Mouse (Mus musculus) lung, postnatal 0 days (tissue): Measurements from ENCODE around the gene Tmem263. TPM values are rescaled to one million over a fixed set of nuclear protein-coding genes. Genes with fewer than 3 reads are reported as not detected.

Source experiments
- ATAC-seq: fragments of 200-750 bp; cut with Nextera tagmentation; 2 replicates; pipeline ENCODE4 v1.8.0; 2017; ENCODE audit warnings: moderate library complexity
- DNase-seq: peaks from one replicate; pipeline ENCODE4 v3.0.0-alpha.2; 2016; ENCODE audit warnings: low spot score
- H3K27ac ChIP-seq: fragments of 300-500 bp; sonication (generic); 2 replicates; pipeline ENCODE4 v1.5.1; 2014; ENCODE audit warnings: antibody characterized with exemption, mild to moderate bottlenecking, low read length, mixed read lengths
- H3K27me3 ChIP-seq: fragments of 300-500 bp; sonication (generic); replicated peaks from 2 replicates; pipeline ENCODE4 v1.6.1; 2014; ENCODE audit warnings: low read length, mixed read lengths; ENCODE audit not compliant: insufficient read depth
- H3K36me3 ChIP-seq: fragments of 300-500 bp; sonication (generic); 2 replicates; pipeline ENCODE4 v1.6.1; 2014; ENCODE audit warnings: low read length, mixed read lengths; ENCODE audit not compliant: insufficient read depth
- H3K4me1 ChIP-seq: fragments of 300-500 bp; sonication (generic); 2 replicates; pipeline ENCODE4 v1.6.1; 2014; ENCODE audit warnings: antibody characterized with exemption, low read depth, low read length, mixed read lengths; ENCODE audit not compliant: insufficient read depth
- H3K4me2 ChIP-seq: fragments of 300-500 bp; sonication (generic); replicated peaks from 2 replicates; pipeline ENCODE4 v1.6.1; 2014; ENCODE audit warnings: low read depth, mild to moderate bottlenecking, low read length, moderate library complexity, mixed read lengths
- H3K4me3 ChIP-seq: fragments of 300-500 bp; sonication (generic); 2 replicates; pipeline ENCODE4 v1.5.1; 2014; ENCODE audit warnings: low read depth, low read length
- H3K9ac ChIP-seq: fragments of 300-500 bp; sonication (generic); replicated peaks from 2 replicates; pipeline ENCODE4 v1.6.1; 2014; ENCODE audit warnings: low read depth, mild to moderate bottlenecking
- H3K9me3 ChIP-seq: fragments of 300-500 bp; sonication (generic); 2 replicates; pipeline ENCODE4 v1.6.1; 2016; ENCODE audit warnings: low read length, mixed read lengths
- CTCF ChIP-seq: IDR thresholded peaks from 2 replicates; pipeline ENCODE4 v1.5.1; 2016; ENCODE audit warnings: antibody characterized with exemption, mild to moderate bottlenecking
- EP300 ChIP-seq: IDR thresholded peaks from 2 replicates; pipeline ENCODE4 v1.6.1; 2016; ENCODE audit warnings: antibody characterized with exemption, mild to moderate bottlenecking, control low read depth
- WGBS: fragments of 180-500 bp; shearing (Covaris S2); extraction: QIAGEN DNeasy Blood & Tissue Kit; methylation state at CpG from one replicate; pipeline ENCODE4 v1.1.7; 2014; 5-methylcytosine and 5-hydroxymethylcytosine counted together
- polyA plus RNA-seq: library from polyadenylated mRNA; unstranded; fragments of >200 nt; fragmentation: Nextera tagmentation; extraction: Ambion mirVana; gene quantifications from 2 replicates; pipeline ENCODE4 v1.2.1, GENCODE M21; 2015

Gene Tmem263
- polyA plus RNA-seq, 1 experiment from 2014 or later, result 30.3 TPM

DNA sequence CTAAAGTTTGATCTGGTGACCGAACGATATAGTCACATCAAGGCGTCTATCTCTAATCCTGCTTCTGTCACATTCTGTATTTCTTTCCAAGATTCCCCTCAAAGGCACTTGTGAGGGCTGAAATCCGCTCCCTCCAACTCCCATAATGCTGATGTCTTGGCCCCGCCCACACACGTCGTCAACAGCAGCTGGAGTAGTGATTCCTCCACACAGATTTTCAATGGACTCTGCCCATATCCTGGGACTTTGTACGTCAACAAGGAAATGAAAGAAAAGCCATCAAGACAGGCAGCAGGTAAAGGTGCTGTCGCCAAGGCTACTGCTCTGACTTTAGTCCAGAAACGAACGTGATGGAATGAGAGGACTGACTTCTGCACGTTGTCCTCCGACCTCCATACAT is 22.8 kb downstream of the Tmem263 start:
- TF ChIP-seq EP300 (no peak), CTCF (no peak)
- no peak overlapping the region for H3K9ac ChIP-seq
- peaks cover 11% of the 10 kb centered on the region; the same call in 1 of the 2 replicates for H3K4me1 ChIP-seq
- ATAC-seq (no peak), DNase-seq (no peak)
- no peak overlapping the region for H3K4me2 ChIP-seq
- H3K4me3 ChIP-seq, result no peak overlapping the region
- 0 out of 2 replicates have a peak, but pooled peaks cover 4% of the 10 kb centered on the region for H3K36me3 ChIP-seq
- H3K27me3 ChIP-seq, result no peaks in the 10 kb centered on the region
- H3K27ac ChIP-seq, result no peak overlapping the region
- no peaks in the 10 kb centered on the region for H3K9me3 ChIP-seq
- WGBS, result 79% methylated on average over 13 of the region's 13 CpGs

DNA sequence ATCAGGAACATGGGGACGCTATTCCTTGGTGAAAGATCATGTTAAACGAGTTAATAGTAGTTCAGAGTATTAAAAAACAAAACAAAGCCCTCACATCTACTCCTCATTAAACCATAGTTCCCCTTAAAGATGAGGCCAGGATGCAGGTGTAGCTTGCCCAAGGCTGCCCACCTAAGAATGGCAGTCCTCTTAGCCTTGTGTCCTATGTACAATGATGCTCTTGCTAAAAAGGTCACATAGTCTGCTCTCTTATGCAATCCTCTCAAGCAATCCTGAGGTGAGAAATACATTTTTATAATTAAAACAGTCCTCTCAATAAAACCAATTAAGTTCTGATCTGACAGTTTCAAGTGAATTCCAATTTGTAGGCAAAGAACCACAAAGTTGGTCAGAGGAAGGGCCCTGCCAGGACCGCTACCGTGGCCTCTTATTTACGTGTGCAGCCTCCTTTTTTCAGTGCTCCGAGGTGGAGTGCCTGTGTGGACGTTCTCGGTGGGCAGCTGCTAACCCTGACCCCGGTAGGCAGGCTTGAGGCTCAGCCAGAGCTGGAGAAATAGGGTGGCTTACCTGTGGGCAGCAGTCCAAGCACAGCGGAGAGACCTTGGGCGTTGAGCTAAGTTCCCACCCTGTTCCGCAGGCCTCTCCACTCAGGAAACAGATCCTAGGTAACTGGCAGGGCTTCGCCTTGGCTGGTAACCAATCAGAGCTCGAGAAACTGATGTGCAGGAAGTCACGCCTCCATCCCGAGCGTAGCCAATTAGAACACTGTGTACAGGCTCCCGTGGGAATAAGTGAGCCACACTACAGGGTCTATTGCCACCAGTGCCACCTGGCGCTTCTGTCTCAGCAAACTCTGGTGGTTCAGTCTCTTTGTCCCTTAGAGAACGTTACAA is 25.2 kb downstream of the Tmem263 start, which contains the start of gene Mterf2:
Gene Mterf2 (minus strand): TSS at position 633 of the 893 bp plus-strand sequence.
- Histone ChIP-seq H3K9me3 (no peaks in the 10 kb centered on the region), H3K27me3 (no peaks in the 10 kb centered on the region), H3K4me3 (peak within 1 kb of the TSS; percentile 60), H3K36me3 (no peaks in the 10 kb centered on the region; the same call in 1 of the 2 replicates), H3K27ac (no peak within 1 kb of the TSS), H3K4me1 (peaks cover 11% of the 10 kb centered on the region; the same call in 1 of the 2 replicates), H3K4me2 (peak within 1 kb of the TSS; percentile 68), H3K9ac (peak within 1 kb of the TSS; percentile 39; the same call in 1 of the 2 replicates)
- no peak for TF ChIP-seq EP300
- peak; percentile 61 for TF ChIP-seq CTCF
- 7% methylated on average over 20 of the region's 20 CpGs for WGBS
- peak; percentile 100 for ATAC-seq
- peak; percentile 99 for DNase-seq

DNA sequence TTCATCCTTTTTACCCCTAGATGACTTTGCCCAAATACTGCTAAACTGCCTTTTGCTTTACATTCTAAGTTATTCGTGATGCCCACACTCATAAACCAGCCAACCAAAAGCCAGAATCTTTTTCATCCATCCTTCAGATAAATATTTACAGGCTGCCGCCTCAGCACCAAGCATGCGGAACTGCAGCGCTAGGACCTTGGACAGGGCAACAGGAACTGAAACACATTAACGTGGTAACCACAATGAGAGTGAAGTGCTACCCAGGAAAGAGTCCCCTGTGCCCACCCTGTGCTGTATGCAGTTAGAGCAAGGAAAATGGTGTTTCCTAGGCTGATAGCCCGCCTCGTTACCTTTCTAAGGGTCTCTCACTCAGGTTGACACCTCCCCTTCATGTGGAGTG is 26.0 kb downstream of the Tmem263 start:
- H3K9me3 ChIP-seq, result no peaks in the 10 kb centered on the region
- no peak overlapping the region for H3K27ac ChIP-seq
- no peaks in the 10 kb centered on the region for H3K27me3 ChIP-seq
- H3K4me3 ChIP-seq, result peak overlapping the region; percentile 60; the same call in 1 of the 2 replicates
- DNase-seq (peak; percentile 34), ATAC-seq (peak; percentile 52)
- WGBS, result 17% methylated on average over 7 of the region's 7 CpGs
- TF ChIP-seq CTCF, result no peak
- H3K36me3 ChIP-seq, result no peaks in the 10 kb centered on the region; the same call in 1 of the 2 replicates
- peak overlapping the region; percentile 68 for H3K4me2 ChIP-seq
- H3K4me1 ChIP-seq, result peaks cover 11% of the 10 kb centered on the region; the same call in 1 of the 2 replicates
- peak overlapping the region; percentile 39; the same call in 1 of the 2 replicates for H3K9ac ChIP-seq

DNA sequence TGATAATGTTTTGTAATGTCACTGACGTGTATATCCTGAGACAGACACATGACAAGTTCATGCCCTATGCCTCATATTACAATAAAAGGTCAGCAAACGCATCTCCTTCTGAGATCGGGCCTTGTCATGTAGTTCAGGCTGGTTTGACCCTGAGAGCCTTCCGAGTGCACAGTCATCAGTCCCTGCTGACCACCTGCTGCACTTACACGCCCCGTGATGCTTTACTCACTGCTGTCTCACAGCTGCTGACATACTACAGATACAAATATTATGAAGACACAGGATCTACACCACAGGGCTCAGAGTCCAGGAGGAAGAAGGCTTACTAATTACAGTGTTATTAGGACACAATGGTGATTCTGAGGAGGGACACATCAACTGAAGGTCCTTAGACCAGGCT is 34.1 kb downstream of the Tmem263 start:
- Histone ChIP-seq H3K4me1 (no peaks in the 10 kb centered on the region), H3K9ac (no peak overlapping the region), H3K27ac (no peak overlapping the region), H3K4me2 (no peak overlapping the region), H3K9me3 (no peaks in the 10 kb centered on the region), H3K27me3 (no peaks in the 10 kb centered on the region), H3K4me3 (no peak overlapping the region), H3K36me3 (0 out of 2 replicates have a peak, but pooled peaks cover 3% of the 10 kb centered on the region)
- no peak for ATAC-seq
- 82% methylated on average over 6 of the region's 6 CpGs for WGBS
- no peak for DNase-seq
- TF ChIP-seq CTCF, result no peak
- no peak for TF ChIP-seq EP300

DNA sequence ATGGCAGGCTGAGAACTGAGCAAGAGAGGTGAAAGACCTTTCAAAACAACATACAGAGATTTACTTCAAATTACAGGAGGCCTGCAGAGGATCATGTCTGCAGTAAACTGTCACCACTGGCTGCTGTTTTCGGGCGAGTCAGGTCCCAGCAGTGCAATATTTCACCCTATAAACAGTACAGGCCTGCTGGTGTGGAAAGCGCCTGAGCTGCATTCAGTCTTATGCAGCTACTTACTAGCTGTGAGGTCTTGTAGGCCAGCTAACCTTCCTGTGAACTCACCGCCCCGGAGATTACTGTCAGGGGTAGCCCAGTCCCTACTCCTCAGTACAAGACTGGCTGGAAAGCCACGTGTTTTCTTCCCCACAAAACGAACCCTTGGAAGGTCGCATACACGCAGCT is 39.0 kb downstream of the Tmem263 start:
- Histone ChIP-seq H3K4me2 (no peak overlapping the region), H3K36me3 (peaks cover 10% of the 10 kb centered on the region; the same call in 1 of the 2 replicates), H3K9ac (no peak overlapping the region), H3K27me3 (no peaks in the 10 kb centered on the region), H3K27ac (no peak overlapping the region), H3K4me3 (no peak overlapping the region), H3K4me1 (no peaks in the 10 kb centered on the region), H3K9me3 (no peaks in the 10 kb centered on the region)
- WGBS, result 83% methylated on average over 9 of the region's 9 CpGs
- no peak for TF ChIP-seq EP300
- no peak for TF ChIP-seq CTCF
- ATAC-seq (no peak), DNase-seq (no peak)

DNA sequence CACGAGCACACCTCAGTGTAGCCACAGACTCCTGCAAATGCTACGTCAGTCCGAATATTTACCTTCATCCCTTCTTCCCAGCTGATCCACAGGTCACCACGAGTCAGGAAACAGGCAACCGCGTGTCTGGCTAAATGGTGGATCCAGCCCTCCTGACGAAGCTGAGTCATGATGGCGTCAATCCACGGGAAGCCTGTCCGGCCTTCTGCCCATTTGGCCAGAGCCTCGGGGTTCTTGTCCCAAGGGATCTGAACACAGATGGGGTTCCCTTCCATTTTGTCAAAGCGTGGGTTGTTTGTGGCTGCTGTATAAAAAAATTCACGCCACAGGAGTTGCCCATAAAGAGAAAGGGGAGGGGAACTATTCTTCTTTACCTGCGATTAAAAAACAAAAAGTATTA is 43.9 kb downstream of the Tmem263 start:
- Histone ChIP-seq H3K36me3 (peaks cover 17% of the 10 kb centered on the region; the same call in 1 of the 2 replicates), H3K9me3 (no peaks in the 10 kb centered on the region), H3K9ac (no peak overlapping the region), H3K27me3 (no peaks in the 10 kb centered on the region), H3K4me1 (no peaks in the 10 kb centered on the region), H3K4me2 (no peak overlapping the region), H3K4me3 (no peak overlapping the region), H3K27ac (no peak overlapping the region)
- 88% methylated on average over 14 of the region's 14 CpGs for WGBS
- no peak for ATAC-seq
- DNase-seq, result no peak
- no peak for TF ChIP-seq CTCF
- no peak for TF ChIP-seq EP300
